Mouse (Mus musculus): ENCODE measurements at regions not wholly inside any gene's neighbourhood (a gene's known extent, or its start where the extent isn't known, plus 50 kb on each side); places are given as distances from the start of the nearest gene placed in this dataset.

GRCm38 (mm10) chr10:92307861-92308260 lies 414.4 kb downstream of the Nedd1 start:
- TF ChIP-seq POLR2A (IDR thresholded peaks at IDR 0.05; ENCODE audit: borderline replicate concordance, insufficient read depth, low read length), result no peak
- peak; percentile 38; the same call in 1 of the 2 replicates for TF ChIP-seq CTCF (IDR thresholded peaks at IDR 0.05; ENCODE audit: borderline replicate concordance, insufficient read depth, low read depth, low read length)
